Mouse (Mus musculus) cerebellum, adult 2 months (tissue): ENCODE results near the gene Selp.

ENCODE experiments used
- CTCF ChIP-seq: fragments of 200-500 bp; IDR thresholded peaks from 2 replicates; pipeline ENCODE4 v1.5.1; 2011; ENCODE audit warnings: low read depth, mild to moderate bottlenecking, control low read depth, low read length, moderate library complexity, borderline replicate concordance; ENCODE audit not compliant: insufficient read depth
- POLR2A ChIP-seq: fragments of 200-500 bp; IDR thresholded peaks from 2 replicates; pipeline ENCODE4 v1.6.1; 2011; ENCODE audit warnings: low read length, control low read depth, borderline replicate concordance; ENCODE audit not compliant: insufficient read depth

DNA sequence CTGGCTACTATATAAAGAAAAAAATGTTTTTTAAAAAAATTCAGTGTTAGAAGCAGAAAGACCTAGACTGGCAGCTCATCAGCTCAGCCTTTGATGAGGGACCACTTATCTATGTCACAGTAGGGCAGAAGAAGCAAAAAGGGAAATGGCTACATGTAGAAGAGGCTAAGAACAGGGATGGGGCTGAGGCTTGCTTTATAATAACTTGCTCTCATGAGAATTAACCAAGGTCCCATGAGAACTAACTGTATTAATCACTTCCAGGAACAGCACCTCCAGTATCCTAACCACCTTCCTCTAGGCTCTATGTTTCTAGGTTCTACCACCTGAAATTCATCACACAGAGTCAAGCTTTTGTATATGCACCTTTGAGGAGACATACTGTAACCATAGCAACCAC is 61.8 kb downstream of the Selp start:
- TF ChIP-seq CTCF: no peak
- no peak for TF ChIP-seq POLR2A
